Comparison of ENCODE assay signal across 23 mouse cellular contexts in genomic region chr17:24139256-24139655, GRCm38 (mm10). TPM values are rescaled to one million over a fixed set of nuclear protein-coding genes. Genes with fewer than 3 reads are reported as not detected.
A peak's percentile ranks its signal among the peaks of the same experiment; 100 is the strongest.
DNase-seq lines count a peak whose midpoint lies in the region; ATAC-seq and TF ChIP-seq lines count a peak whose summit lies in the region.
"Had no signal": no experiment of that assay in that cellular context is flagged by ENCODE, and none has a peak within 500 bp of the region (broad histone marks: within the 10 kb centered on the region; RNA-seq: fewer than 3 reads in every experiment).

No protein-coding gene starts in this region.

- WGBS in intestine, embryonic 15.5 days, result 79% methylated on average over 3 of the region's 3 CpGs
- WGBS in intestine, postnatal 0 days, result 72% methylated on average over 3 of the region's 3 CpGs
- 71% methylated on average over 3 of the region's 3 CpGs for WGBS in liver, embryonic 16.5 days (ENCODE audit: insufficient replicate concordance)

- H3K4me3 ChIP-seq in intestine, embryonic 15.5 days (replicated peaks), result no peak overlapping the region
- no peak overlapping the region for H3K4me3 ChIP-seq in intestine, postnatal 0 days (ENCODE audit: low read depth, low read length)
- H3K4me3 ChIP-seq in CH12.LX (replicated peaks in 1 of 3; ENCODE audit: low read depth in 2 of 3, low read length in 2 of 3, poor library complexity in 1 of 3), result no peak overlapping the region
- H3K4me3 ChIP-seq in liver, embryonic 16.5 days (ENCODE audit: low read depth, low read length), result no peak overlapping the region

- dilution Hi-C loops in CH12.LX (cut with MboI; ENCODE audit: extremely low pct_ligation_motif_present, extremely low pct_unique_long_range_greater_than_20kb, low sequenced_read_pairs), result no loop called here

- no peak for TF ChIP-seq POLR2A in CH12.LX (IDR thresholded peaks at IDR 0.05; ENCODE audit: low read depth, low read length)

- no peak for TF ChIP-seq CTCF in intestine, postnatal 0 days (IDR thresholded peaks at IDR 0.05; ENCODE audit: low read depth)
- TF ChIP-seq CTCF in CH12.LX (conservative IDR thresholded peaks at IDR 0.05 in 1 of 2, IDR thresholded peaks at IDR 0.05 in 1 of 2; ENCODE audit: low read depth in 2 of 2, low read length in 2 of 2), result no peak

- H3K4me2 ChIP-seq in intestine, embryonic 15.5 days (replicated peaks), result 0 out of 2 replicates have a peak overlapping the region, but pooled peaks have one; percentile 74
- no peak overlapping the region for H3K4me2 ChIP-seq in intestine, postnatal 0 days (replicated peaks; ENCODE audit: low read depth)
- H3K4me2 ChIP-seq in CH12.LX (ENCODE audit: insufficient read depth, low read depth, poor library complexity, severe bottlenecking), result peak overlapping the region; percentile 100; the same call in 1 of the 2 replicates
- peak overlapping the region; percentile 88; the same call in 1 of the 2 replicates for H3K4me2 ChIP-seq in liver, embryonic 16.5 days (ENCODE audit: low read depth, low read length)

- H3K79me2 ChIP-seq in CH12.LX (replicated peaks; ENCODE audit: control insufficient read depth, extremely low read depth, insufficient read depth, poor library complexity, severe bottlenecking), result peaks cover 38% of the 10 kb centered on the region

- no peak overlapping the region for H3K27ac ChIP-seq in intestine, embryonic 15.5 days
- H3K27ac ChIP-seq in intestine, postnatal 0 days (ENCODE audit: low read depth, low read length), result no peak overlapping the region
- H3K27ac ChIP-seq in CH12.LX (ENCODE audit: insufficient read depth, low read depth), result no peak overlapping the region
- H3K27ac ChIP-seq in liver, embryonic 16.5 days (ENCODE audit: low read length), result no peak overlapping the region
- H3K27ac ChIP-seq: embryonic facial prominence, embryonic 10.5 days; forebrain, embryonic 13.5 days; hindbrain, embryonic 10.5 days; limb, embryonic 13.5 days; lung, embryonic 15.5 days; macrophage; midbrain, embryonic 15.5 days; stomach, postnatal 0 days had no signal

- in situ Hi-C loops in CH12.LX (cut with MboI; ENCODE audit: low pct_ligation_motif_present, low pct_unique_long_range_greater_than_20kb, low sequenced_read_pairs), result no loop called here

- H3K36me3 ChIP-seq in intestine, embryonic 15.5 days, result no peaks in the 10 kb centered on the region
- H3K36me3 ChIP-seq in intestine, postnatal 0 days (ENCODE audit: control insufficient read depth, insufficient read depth), result no peaks in the 10 kb centered on the region
- H3K36me3 ChIP-seq in CH12.LX (replicated peaks in 1 of 2; ENCODE audit: control insufficient read depth in 1 of 2, insufficient read depth in 1 of 2, low read length in 1 of 2), result peaks cover 0 to 14% of the 10 kb centered on the region in 2 experiments
- no peaks in the 10 kb centered on the region for H3K36me3 ChIP-seq in liver, embryonic 16.5 days (ENCODE audit: control insufficient read depth, insufficient read depth)
- H3K36me3 ChIP-seq: hindbrain, embryonic 10.5 days; lung, embryonic 15.5 days; midbrain, embryonic 15.5 days had no signal

- DNase-seq in CH12.LX (ENCODE audit: extremely low read depth) (peak; percentile 60), R1 (ENCODE audit: low read depth, low spot score) (peak; percentile 47)
- no peak for DNase-seq in gastrocnemius, postnatal 4 days (ENCODE audit: low spot score in 2 of 2)
- DNase-seq: adrenal gland, postnatal 25 days; cerebellum, adult 18-20 months; cerebellum, postnatal 36 days; gastrocnemius, postnatal 14 days; layer of hippocampus, postnatal 36 days; right cerebral cortex, postnatal 4 days had no signal

- peak; percentile 41; the same call in 1 of the 2 replicates for TF ChIP-seq EP300 in CH12.LX (IDR thresholded peaks at IDR 0.05; ENCODE audit: low read length)

- H3K9ac ChIP-seq in intestine, embryonic 15.5 days, result no peak overlapping the region
- H3K9ac ChIP-seq in intestine, postnatal 0 days (ENCODE audit: low read depth, low read length), result no peak overlapping the region
- no peak overlapping the region for H3K9ac ChIP-seq in CH12.LX (ENCODE audit: insufficient read depth, low read depth)
- no peak overlapping the region; the same call in 1 of the 2 replicates for H3K9ac ChIP-seq in liver, embryonic 16.5 days (ENCODE audit: low read depth, low read length)
- H3K9ac ChIP-seq: lung, embryonic 15.5 days; midbrain, embryonic 15.5 days had no signal

- peaks cover 17% of the 10 kb centered on the region for H3K4me1 ChIP-seq in intestine, embryonic 15.5 days (replicated peaks)
- peaks cover 17% of the 10 kb centered on the region for H3K4me1 ChIP-seq in intestine, postnatal 0 days (replicated peaks; ENCODE audit: control insufficient read depth, insufficient read depth, low read length)
- peaks cover 12 to 56% of the 10 kb centered on the region in 2 experiments for H3K4me1 ChIP-seq in CH12.LX (ENCODE audit: control insufficient read depth in 1 of 2, insufficient read depth in 2 of 2)
- peaks cover 34% of the 10 kb centered on the region for H3K4me1 ChIP-seq in liver, embryonic 16.5 days (ENCODE audit: control insufficient read depth, low read depth, low read length)

- H3K27me3 ChIP-seq in intestine, embryonic 15.5 days (replicated peaks), result no peaks in the 10 kb centered on the region
- H3K27me3 ChIP-seq in intestine, postnatal 0 days (replicated peaks; ENCODE audit: control insufficient read depth, insufficient read depth, low read length), result no peaks in the 10 kb centered on the region
- no peaks in the 10 kb centered on the region for H3K27me3 ChIP-seq in CH12.LX (replicated peaks)
- H3K27me3 ChIP-seq in liver, embryonic 16.5 days (ENCODE audit: control insufficient read depth, insufficient read depth, low read depth, low read length), result no peaks in the 10 kb centered on the region
- H3K27me3 ChIP-seq: forebrain, embryonic 13.5 days; limb, embryonic 13.5 days; lung, embryonic 15.5 days; midbrain, embryonic 15.5 days had no signal

- TF ChIP-seq RAD21 in CH12.LX (IDR thresholded peaks at IDR 0.05; ENCODE audit: low read depth, low read length), result no peak

- ATAC-seq in intestine, embryonic 15.5 days, result no peak
- no peak for ATAC-seq in intestine, postnatal 0 days
- ATAC-seq in liver, embryonic 16.5 days (ENCODE audit: low read depth), result no peak
- no peak for ATAC-seq in granulocyte monocyte progenitor cell, adult 5-6 weeks (replicated peaks; ENCODE audit: poor library complexity, severe bottlenecking)
- ATAC-seq: forebrain, embryonic 13.5 days; intestine, embryonic 16.5 days; midbrain, embryonic 15.5 days had no signal

- H3K9me3 ChIP-seq in intestine, embryonic 15.5 days, result no peaks in the 10 kb centered on the region
- no peaks in the 10 kb centered on the region for H3K9me3 ChIP-seq in intestine, postnatal 0 days (ENCODE audit: control insufficient read depth)
- no peaks in the 10 kb centered on the region for H3K9me3 ChIP-seq in CH12.LX (replicated peaks; ENCODE audit: low read length)
- no peaks in the 10 kb centered on the region for H3K9me3 ChIP-seq in liver, embryonic 16.5 days (replicated peaks; ENCODE audit: control insufficient read depth, low read length)
- H3K9me3 ChIP-seq: embryonic facial prominence, embryonic 10.5 days; forebrain, embryonic 13.5 days; G1E; hindbrain, embryonic 10.5 days; limb, embryonic 13.5 days; lung, embryonic 15.5 days; midbrain, embryonic 15.5 days had no signal

TF ChIP-seq in CH12.LX, 34 proteins besides CTCF, POLR2A, EP300 and RAD21 (continues in another document):
- TF ChIP-seq ZMIZ1 (IDR thresholded peaks at IDR 0.05; ENCODE audit: low read depth, low read length), result no peak
- TF ChIP-seq RCOR1 (conservative IDR thresholded peaks at IDR 0.05; ENCODE audit: low read depth, low read length), result no peak
- TF ChIP-seq MYC (IDR thresholded peaks at IDR 0.05; ENCODE audit: low read depth, low read length), result no peak
- TF ChIP-seq MAFK (IDR thresholded peaks at IDR 0.05; ENCODE audit: insufficient replicate concordance, low read length), result no peak
- TF ChIP-seq NRF1 (IDR thresholded peaks at IDR 0.05; ENCODE audit: low read depth, low read length), result no peak
- TF ChIP-seq MAZ (IDR thresholded peaks at IDR 0.05; ENCODE audit: low read depth, low read length), result no peak
- TF ChIP-seq USF1 (IDR thresholded peaks at IDR 0.05; ENCODE audit: low read depth, low read length), result peak; percentile 46

RNA-seq across cellular contexts. Expression of gene Pdpk1, which starts 11.5 kb away (rescaled TPM):
- polyA plus RNA-seq in intestine, embryonic 15.5 days (2015; fragmentation: Nextera tagmentation; extraction: Ambion mirVana), result 35.8 and 36.0 TPM in 2 replicates
- polyA plus RNA-seq in intestine, postnatal 0 days (2015; fragmentation: Nextera tagmentation; extraction: Ambion mirVana), result 24.7 and 28.4 TPM in 2 replicates
- total RNA-seq in CH12.LX (2012; rRNA removed) (15.3 and 15.9 TPM in 2 replicates), CH12.LX (2014; rRNA removed) (16.7 and 17.0 TPM in 2 replicates)
- polyA plus RNA-seq in CH12.LX (2012; ENCODE audit: insufficient read length, low read depth), result 9.6 and 12.2 TPM in 2 replicates
- polyA plus RNA-seq in liver, embryonic 16.5 days (2015; fragmentation: Nextera tagmentation; extraction: Ambion mirVana), result 24.3 and 24.4 TPM in 2 replicates
- total RNA-seq in granulocyte monocyte progenitor cell, adult 5-6 weeks (2014; fragmentation: Nextera tagmentation), result 32.4 and 33.0 TPM in 2 replicates
- 34.7 and 39.4 TPM in 2 replicates for total RNA-seq in granulocyte monocyte progenitor cell, adult 5-6 weeks (2017)
- total RNA-seq in gastrocnemius, postnatal 4 days (2021), result 10 to 100 TPM; 52.6 to 60.6 TPM

RNA-seq across cellular contexts. Expression of gene Amdhd2, which starts 24.3 kb away (rescaled TPM):
- 34.3 and 43.5 TPM in 2 replicates for polyA plus RNA-seq in intestine, embryonic 15.5 days (2015; fragmentation: Nextera tagmentation; extraction: Ambion mirVana)
- polyA plus RNA-seq in intestine, postnatal 0 days (2015; fragmentation: Nextera tagmentation; extraction: Ambion mirVana), result 159 and 172 TPM in 2 replicates
- total RNA-seq in CH12.LX (2012; rRNA removed) (0.59 and 0.64 TPM in 2 replicates), CH12.LX (2014; rRNA removed) (not detected in 2 replicates)
- polyA plus RNA-seq in CH12.LX (2012; ENCODE audit: insufficient read length, low read depth), result not detected in 2 replicates
- polyA plus RNA-seq in liver, embryonic 16.5 days (2015; fragmentation: Nextera tagmentation; extraction: Ambion mirVana), result 20.7 and 25.0 TPM in 2 replicates
- 60.4 and 63.2 TPM in 2 replicates for total RNA-seq in granulocyte monocyte progenitor cell, adult 5-6 weeks (2014; fragmentation: Nextera tagmentation)
- total RNA-seq in granulocyte monocyte progenitor cell, adult 5-6 weeks (2017), result 54.4 and 66.4 TPM in 2 replicates
- total RNA-seq in gastrocnemius, postnatal 4 days (2021), result 10 to 100 TPM; 20.2 to 24.7 TPM

RNA-seq across cellular contexts. Expression of gene Atp6v0c, which starts 30.2 kb away (rescaled TPM):
- 572 and 634 TPM in 2 replicates for polyA plus RNA-seq in intestine, embryonic 15.5 days (2015; fragmentation: Nextera tagmentation; extraction: Ambion mirVana)
- polyA plus RNA-seq in intestine, postnatal 0 days (2015; fragmentation: Nextera tagmentation; extraction: Ambion mirVana), result 1,362 and 1,364 TPM in 2 replicates
- total RNA-seq in CH12.LX (2012; rRNA removed), result 79.4 and 83.2 TPM in 2 replicates
- 41.8 and 49.1 TPM in 2 replicates for total RNA-seq in CH12.LX (2014; rRNA removed)
- polyA plus RNA-seq in CH12.LX (2012; ENCODE audit: insufficient read length, low read depth), result 317 and 407 TPM in 2 replicates
- 352 and 382 TPM in 2 replicates for polyA plus RNA-seq in liver, embryonic 16.5 days (2015; fragmentation: Nextera tagmentation; extraction: Ambion mirVana)
- 422 and 477 TPM in 2 replicates for total RNA-seq in granulocyte monocyte progenitor cell, adult 5-6 weeks (2014; fragmentation: Nextera tagmentation)
- 134 and 143 TPM in 2 replicates for total RNA-seq in granulocyte monocyte progenitor cell, adult 5-6 weeks (2017)
- 100 to 1,000 TPM; 193 to 194 TPM for total RNA-seq in gastrocnemius, postnatal 4 days (2021)

Comparison
In these comparisons a context has a peak if more than half of its experiments do, and no peak if none do; other contexts are left out.
1. DNase-seq: peak in CH12.LX (single experiment) and R1 (single experiment); none in gastrocnemius, postnatal 4 days (0 of 2).
2. RNA of gene Amdhd2, which starts 24.3 kb away (polyA plus RNA-seq): 159 to 172 TPM in intestine, postnatal 0 days, 34.3 to 43.5 TPM in intestine, embryonic 15.5 days and 20.7 to 25.0 TPM in liver, embryonic 16.5 days; not detected in CH12.LX; every median in the first group is over 10 times any median in the second.